Mouse (Mus musculus) myocyte (in vitro differentiated cells): ENCODE results near the gene Esrrg. TPM values are rescaled to one million over a fixed set of nuclear protein-coding genes. Genes with fewer than 3 reads are reported as not detected.

Source experiments
- H3K27me3 ChIP-seq: one replicate; pipeline ENCODE4 v1.6.1; 2011; ENCODE audit not compliant: control insufficient read depth, insufficient read depth, insufficient read length
- H3K36me3 ChIP-seq: one replicate; pipeline ENCODE4 v1.6.1; 2011; ENCODE audit not compliant: control insufficient read depth, insufficient read depth
- H3K4me2 ChIP-seq: one replicate; pipeline ENCODE4 v1.6.1; 2011; ENCODE audit warnings: low read depth, control low read depth
- H3K4me3 ChIP-seq: one replicate; pipeline ENCODE4 v1.5.1; 2011; ENCODE audit warnings: mild to moderate bottlenecking, control low read depth, moderate library complexity
- H3K79me2 ChIP-seq: one replicate; pipeline ENCODE4 v1.6.1; 2011; ENCODE audit not compliant: control insufficient read depth, insufficient read depth
- H3ac ChIP-seq: one replicate; pipeline ENCODE4 v1.6.1; 2011; ENCODE audit not compliant: control insufficient read depth, insufficient read length
- CEBPB ChIP-seq: IDR thresholded peaks from 2 replicates; pipeline ENCODE4 v1.6.1; 2011; ENCODE audit warnings: mild to moderate bottlenecking, moderate library complexity; ENCODE audit not compliant: poor library complexity, insufficient read depth, severe bottlenecking
- E2F4 ChIP-seq: IDR thresholded peaks from one replicate; pipeline ENCODE4 v1.6.1; 2011; ENCODE audit warnings: mild to moderate bottlenecking, control low read depth, moderate library complexity; ENCODE audit not compliant: insufficient read depth
- MAX ChIP-seq: IDR thresholded peaks from one replicate; pipeline ENCODE4 v1.6.1; 2011; ENCODE audit warnings: low read depth, mild to moderate bottlenecking, control low read depth
- MYOD1 ChIP-seq, 3 experiments: IDR thresholded peaks; one replicate each; pipeline ENCODE4 v1.6.1; 2011; ENCODE audit warnings: control low read depth in 2 of 3, low read depth in 2 of 3, mild to moderate bottlenecking in 2 of 3, moderate library complexity in 1 of 3; ENCODE audit not compliant: insufficient read length in 2 of 3, control insufficient read depth in 1 of 3
- MYOG ChIP-seq, 3 experiments: IDR thresholded peaks; one replicate each; pipeline ENCODE4 v1.6.1; 2011; ENCODE audit warnings: control low read depth in 2 of 3, low read depth in 2 of 3, mild to moderate bottlenecking in 2 of 3; ENCODE audit not compliant: insufficient read length in 2 of 3, control insufficient read depth in 1 of 3, insufficient read depth in 1 of 3
- POLR2A ChIP-seq: IDR thresholded peaks from one replicate; pipeline ENCODE4 v1.6.1; 2011; ENCODE audit warnings: low read depth, mild to moderate bottlenecking, control low read depth, moderate library complexity; ENCODE audit not compliant: insufficient read length
- POLR2AphosphoS2 ChIP-seq: IDR thresholded peaks from one replicate; pipeline ENCODE4 v1.6.1; 2011; ENCODE audit warnings: low read depth, control low read depth; ENCODE audit not compliant: insufficient read length
- REST ChIP-seq: IDR thresholded peaks from one replicate; pipeline ENCODE4 v1.6.1; 2011; ENCODE audit warnings: mild to moderate bottlenecking, control low read depth, moderate library complexity; ENCODE audit not compliant: insufficient read depth, insufficient read length
- SRF ChIP-seq: IDR thresholded peaks from one replicate; pipeline ENCODE4 v1.6.1; 2011; ENCODE audit warnings: low read depth; ENCODE audit not compliant: control insufficient read depth, insufficient read length
- TCF12 ChIP-seq: IDR thresholded peaks from one replicate; pipeline ENCODE4 v1.6.1; 2011; ENCODE audit warnings: mild to moderate bottlenecking, control low read depth; ENCODE audit not compliant: poor library complexity, insufficient read depth, severe bottlenecking
- TCF3 ChIP-seq: IDR thresholded peaks from one replicate; pipeline ENCODE4 v1.6.1; 2011; ENCODE audit warnings: low read depth, control low read depth; ENCODE audit not compliant: insufficient read length
- USF1 ChIP-seq: IDR thresholded peaks from one replicate; pipeline ENCODE4 v1.6.1; 2011; ENCODE audit warnings: low read depth, mild to moderate bottlenecking, control low read depth, moderate library complexity
- polyA plus RNA-seq: library from polyadenylated mRNA; unstranded; fragments of >200 nt; fragmentation: generic; extraction: Trizol; gene quantifications from one replicate; pipeline ENCODE4 v1.2.1, GENCODE M21; 2012; ENCODE audit warnings: missing spikeins

Esrrg gene
- polyA plus RNA-seq, 1 experiment = 0.20 TPM

GRCm38 (mm10) chr1:187872744-187873143 is 264.2 kb downstream of the Esrrg start:
- Histone ChIP-seq H3K4me2 (no peak overlapping the region), H3ac (no peak overlapping the region), H3K4me3 (no peak overlapping the region), H3K79me2 (no peaks in the 10 kb centered on the region), H3K27me3 (peaks cover 4% of the 10 kb centered on the region), H3K36me3 (no peaks in the 10 kb centered on the region)
- no peak for TF ChIP-seq SRF
- no peak for TF ChIP-seq MAX
- TF ChIP-seq MYOG (IDR thresholded peaks at IDR 0.05; ENCODE audit: control insufficient read depth in 1 of 3, insufficient read depth in 1 of 3, insufficient read length in 2 of 3, low read depth in 2 of 3) = no peak
- no peak for TF ChIP-seq TCF12
- TF ChIP-seq REST = no peak
- no peak for TF ChIP-seq TCF3
- no peak for TF ChIP-seq POLR2A
- TF ChIP-seq USF1 = no peak
- no peak for TF ChIP-seq POLR2AphosphoS2
- no peak for TF ChIP-seq CEBPB
- no peak for TF ChIP-seq E2F4
- TF ChIP-seq MYOD1 (IDR thresholded peaks at IDR 0.05; ENCODE audit: control insufficient read depth in 1 of 3, insufficient read length in 2 of 3, low read depth in 2 of 3) = no peak

- Histone ChIP-seq H3K36me3 (no peaks in the 10 kb centered on the region), H3K27me3 (peaks cover 4% of the 10 kb centered on the region), H3K4me2 (no peak overlapping the region), H3K79me2 (no peaks in the 10 kb centered on the region), H3K4me3 (no peak overlapping the region), H3ac (no peak overlapping the region)
- TF ChIP-seq SRF = no peak
- TF ChIP-seq USF1 = no peak
- TF ChIP-seq REST = no peak
- no peak for TF ChIP-seq E2F4
- no peak for TF ChIP-seq MYOG (IDR thresholded peaks at IDR 0.05; ENCODE audit: control insufficient read depth in 1 of 3, insufficient read depth in 1 of 3, insufficient read length in 2 of 3, low read depth in 2 of 3)
- no peak for TF ChIP-seq MAX
- no peak for TF ChIP-seq POLR2AphosphoS2
- no peak for TF ChIP-seq TCF12
- no peak for TF ChIP-seq CEBPB
- no peak for TF ChIP-seq POLR2A
- no peak for TF ChIP-seq TCF3
- no peak for TF ChIP-seq MYOD1 (IDR thresholded peaks at IDR 0.05; ENCODE audit: control insufficient read depth in 1 of 3, insufficient read length in 2 of 3, low read depth in 2 of 3)
Observed at GRCm38 (mm10) chr1:187873770-187874169, 265.2 kb downstream of the Esrrg start.

- Histone ChIP-seq H3K4me3 (no peak overlapping the region), H3K4me2 (no peak overlapping the region), H3ac (no peak overlapping the region), H3K36me3 (no peaks in the 10 kb centered on the region), H3K79me2 (no peaks in the 10 kb centered on the region), H3K27me3 (no peaks in the 10 kb centered on the region)
- no peak for TF ChIP-seq E2F4
- no peak for TF ChIP-seq TCF3
- TF ChIP-seq MYOG (IDR thresholded peaks at IDR 0.05; ENCODE audit: control insufficient read depth in 1 of 3, insufficient read depth in 1 of 3, insufficient read length in 2 of 3, low read depth in 2 of 3) = no peak
- TF ChIP-seq CEBPB = no peak
- no peak for TF ChIP-seq POLR2AphosphoS2
- TF ChIP-seq REST = no peak
- no peak for TF ChIP-seq POLR2A
- TF ChIP-seq TCF12 = no peak
- TF ChIP-seq MYOD1 (IDR thresholded peaks at IDR 0.05; ENCODE audit: control insufficient read depth in 1 of 3, insufficient read length in 2 of 3, low read depth in 2 of 3) = no peak
- no peak for TF ChIP-seq USF1
Observed at GRCm38 (mm10) chr1:187887270-187887669, 278.7 kb downstream of the Esrrg start.

GRCm38 (mm10) chr1:187888142-187888541 is 279.6 kb downstream of the Esrrg start:
- Histone ChIP-seq H3K36me3 (no peaks in the 10 kb centered on the region), H3ac (no peak overlapping the region), H3K27me3 (no peaks in the 10 kb centered on the region), H3K4me3 (no peak overlapping the region), H3K4me2 (no peak overlapping the region), H3K79me2 (no peaks in the 10 kb centered on the region)
- no peak for TF ChIP-seq USF1
- no peak for TF ChIP-seq CEBPB
- no peak for TF ChIP-seq TCF3
- TF ChIP-seq MAX = no peak
- TF ChIP-seq POLR2AphosphoS2 = no peak
- TF ChIP-seq POLR2A = no peak
- TF ChIP-seq REST = no peak
- TF ChIP-seq SRF = no peak
- TF ChIP-seq MYOG (IDR thresholded peaks at IDR 0.05; ENCODE audit: control insufficient read depth in 1 of 3, insufficient read depth in 1 of 3, insufficient read length in 2 of 3, low read depth in 2 of 3) = no peak

DNA sequence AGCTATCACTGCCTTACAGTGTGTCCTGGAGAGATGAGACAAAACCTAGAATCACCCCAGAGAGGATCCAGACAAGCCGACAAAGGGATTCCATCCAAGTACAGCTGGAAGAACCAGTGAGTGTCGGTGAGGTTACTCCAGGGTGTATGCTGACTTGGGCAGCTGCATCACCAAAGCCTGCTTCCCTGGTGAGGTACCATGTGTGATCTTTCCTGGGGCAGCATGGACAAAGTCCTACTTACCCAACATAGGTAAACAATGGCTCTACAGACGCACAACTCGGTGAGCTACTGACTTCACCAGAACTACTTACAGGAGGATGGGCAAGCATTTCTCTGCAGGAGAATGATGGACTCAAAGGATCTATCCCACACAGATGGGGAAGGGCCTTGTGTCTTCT is 280.5 kb downstream of the Esrrg start:
- Histone ChIP-seq H3K4me3 (no peak overlapping the region), H3K4me2 (no peak overlapping the region), H3K79me2 (no peaks in the 10 kb centered on the region), H3ac (no peak overlapping the region), H3K27me3 (no peaks in the 10 kb centered on the region), H3K36me3 (no peaks in the 10 kb centered on the region)
- TF ChIP-seq TCF12 = no peak
- no peak for TF ChIP-seq MYOG (IDR thresholded peaks at IDR 0.05; ENCODE audit: control insufficient read depth in 1 of 3, insufficient read depth in 1 of 3, insufficient read length in 2 of 3, low read depth in 2 of 3)
- no peak for TF ChIP-seq MAX
- no peak for TF ChIP-seq TCF3
- TF ChIP-seq POLR2A = no peak
- no peak for TF ChIP-seq CEBPB
- no peak for TF ChIP-seq USF1
- no peak for TF ChIP-seq E2F4
- no peak for TF ChIP-seq POLR2AphosphoS2
- no peak for TF ChIP-seq REST
- no peak for TF ChIP-seq SRF
- TF ChIP-seq MYOD1 (IDR thresholded peaks at IDR 0.05; ENCODE audit: control insufficient read depth in 1 of 3, insufficient read length in 2 of 3, low read depth in 2 of 3) = no peak
